Mouse (Mus musculus) forebrain, embryonic 11.5 days (tissue): Measurements from ENCODE around the gene Noto. TPM values are rescaled to one million over a fixed set of nuclear protein-coding genes. Genes with fewer than 3 reads are reported as not detected.
"Not testable (repeated sequence)": the region's sequence is repeated elsewhere in the genome, so short reads cannot be mapped to it uniquely, and the experiment has no call there.

Experiments
- ATAC-seq: fragments of 200-750 bp; cut with Nextera tagmentation; replicated peaks from 2 replicates; pipeline ENCODE4 v1.8.0; 2017; ENCODE audit warnings: moderate TSS enrichment; ENCODE audit not compliant: low FRiP score
- DNase-seq: peaks from one replicate; pipeline ENCODE4 v3.0.0-alpha.2; 2017; ENCODE audit warnings: low spot score
- H3K27ac ChIP-seq: fragments of 300-500 bp; sonication (generic); 2 replicates; pipeline ENCODE4 v1.5.1; 2014; ENCODE audit warnings: low read depth, low read length
- H3K27me3 ChIP-seq: fragments of 300-500 bp; sonication (generic); 2 replicates; pipeline ENCODE4 v1.6.1; 2014; ENCODE audit warnings: mild to moderate bottlenecking, low read length, mixed read lengths; ENCODE audit not compliant: control insufficient read depth, insufficient read depth
- H3K36me3 ChIP-seq: fragments of 300-500 bp; sonication (generic); 2 replicates; pipeline ENCODE4 v1.6.1; 2014; ENCODE audit warnings: mild to moderate bottlenecking, low read length, moderate library complexity, mixed read lengths; ENCODE audit not compliant: control insufficient read depth, insufficient read depth
- H3K4me1 ChIP-seq: fragments of 300-500 bp; sonication (generic); replicated peaks from 2 replicates; pipeline ENCODE4 v1.6.1; 2014; ENCODE audit warnings: low read length, mixed read lengths; ENCODE audit not compliant: control insufficient read depth, insufficient read depth
- H3K4me2 ChIP-seq: fragments of 300-500 bp; sonication (generic); 2 replicates; pipeline ENCODE4 v1.6.1; 2014; ENCODE audit warnings: low read depth, mild to moderate bottlenecking, low read length, moderate library complexity, mixed read lengths; ENCODE audit not compliant: severe bottlenecking
- H3K4me3 ChIP-seq: fragments of 300-500 bp; sonication (generic); 2 replicates; pipeline ENCODE4 v1.5.1; 2014; ENCODE audit warnings: low read depth, low read length
- H3K9ac ChIP-seq: fragments of 300-500 bp; sonication (generic); 2 replicates; pipeline ENCODE4 v1.6.1; 2014; ENCODE audit warnings: low read length
- H3K9me3 ChIP-seq: fragments of 300-500 bp; sonication (generic); 2 replicates; pipeline ENCODE4 v1.6.1; 2016; ENCODE audit warnings: low read length, mixed read lengths; ENCODE audit not compliant: control insufficient read depth
- WGBS: fragments of 180-500 bp; shearing (Covaris S2); extraction: QIAGEN DNeasy Blood & Tissue Kit; methylation state at CpG from one replicate; pipeline ENCODE4 v1.1.7; 2014; 5-methylcytosine and 5-hydroxymethylcytosine counted together
- polyA plus RNA-seq: library from polyadenylated mRNA; unstranded; fragments of >200 nt; fragmentation: Nextera tagmentation; extraction: Ambion mirVana; gene quantifications from 2 replicates; pipeline ENCODE4 v1.2.1, GENCODE M21; 2014

Gene Noto
- polyA plus RNA-seq, 1 experiment from 2014 or later = not detected

DNA sequence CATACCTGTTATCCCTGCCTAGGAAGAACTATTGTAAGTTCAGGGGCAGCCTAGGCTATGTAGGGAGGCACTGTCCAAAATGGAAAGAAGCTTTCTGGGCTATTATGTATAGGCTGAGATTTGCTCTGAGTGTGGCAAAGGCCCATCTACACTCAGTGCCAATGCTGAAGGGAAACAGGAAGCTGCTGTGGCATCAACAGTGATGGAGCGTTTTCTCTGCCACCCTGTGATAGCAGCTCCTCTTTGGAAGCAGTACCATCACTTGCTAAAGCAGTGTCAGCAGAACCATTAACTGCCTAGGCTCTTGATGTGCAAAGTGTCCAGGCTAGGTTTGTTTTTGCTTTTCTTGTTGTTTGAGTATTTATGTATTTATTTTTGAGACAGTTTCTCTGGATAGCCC, 12.5 kb downstream of the Noto start:
- 86% methylated on average over 1 of the region's 1 CpGs for WGBS
- ATAC-seq (no peak), DNase-seq (no peak)

DNA sequence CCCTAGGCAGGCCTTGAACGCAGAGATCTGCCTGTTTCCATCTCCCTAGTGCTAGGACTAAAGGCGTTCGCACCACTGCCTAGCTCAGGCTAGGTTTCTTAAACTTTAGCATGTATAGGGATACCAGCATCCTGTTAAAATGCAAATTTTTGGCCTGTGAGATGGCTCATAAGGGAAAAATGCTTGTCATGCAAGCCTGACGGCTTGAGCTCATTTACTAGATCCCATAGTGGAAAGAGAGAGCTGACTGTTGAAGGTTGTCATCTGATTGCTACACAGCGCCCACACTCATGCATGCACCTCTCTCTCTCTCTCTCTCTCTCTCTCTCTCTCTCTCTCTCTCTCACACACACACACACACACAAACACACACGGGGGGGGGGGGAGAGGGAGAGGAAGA, 12.9 kb downstream of the Noto start:
- ATAC-seq = no peak
- 93% methylated on average over 5 of the region's 6 CpGs for WGBS
- Histone ChIP-seq H3K9me3 (no peaks in the 10 kb centered on the region), H3K27ac (no peak overlapping the region), H3K4me3 (no peak overlapping the region), H3K27me3 (no peaks in the 10 kb centered on the region), H3K4me1 (no peaks in the 10 kb centered on the region), H3K4me2 (no peak overlapping the region), H3K36me3 (no peaks in the 10 kb centered on the region; the same call in 1 of the 2 replicates), H3K9ac (no peak overlapping the region)
- no peak for DNase-seq

More for the DNA sequence above, 12.5 kb downstream of the Noto start:
- no peak overlapping the region for H3K9ac ChIP-seq
- no peak overlapping the region for H3K4me2 ChIP-seq
- H3K36me3 ChIP-seq = no peaks in the 10 kb centered on the region; the same call in 1 of the 2 replicates
- no peaks in the 10 kb centered on the region for H3K4me1 ChIP-seq
- H3K27me3 ChIP-seq = no peaks in the 10 kb centered on the region
- H3K9me3 ChIP-seq = no peaks in the 10 kb centered on the region
- no peak overlapping the region for H3K27ac ChIP-seq
- no peak overlapping the region for H3K4me3 ChIP-seq

DNA sequence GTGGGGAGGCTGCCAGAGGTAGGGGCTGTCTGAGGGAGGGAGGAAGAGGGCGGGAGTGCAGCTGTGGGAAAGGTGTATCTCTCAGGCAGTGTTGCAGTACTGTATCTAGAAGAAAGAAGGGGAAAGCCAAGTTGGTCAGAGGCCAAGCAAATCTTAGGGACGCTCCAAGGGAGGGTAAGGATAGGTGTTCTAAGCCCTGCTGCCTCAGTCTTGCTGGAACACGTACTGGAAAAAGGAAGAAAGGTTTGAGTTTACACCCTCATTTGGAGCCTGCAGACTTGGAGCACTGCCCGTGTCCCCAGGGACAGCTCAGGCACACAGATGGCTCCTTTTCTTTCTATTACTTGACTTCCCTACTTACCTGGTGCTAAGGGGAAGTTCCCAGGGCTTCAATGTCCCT, 17.5 kb downstream of the Noto start:
- Histone ChIP-seq H3K27me3 (no peaks in the 10 kb centered on the region), H3K4me1 (no peaks in the 10 kb centered on the region), H3K9ac (no peak overlapping the region), H3K27ac (no peak overlapping the region), H3K4me3 (no peak overlapping the region), H3K4me2 (no peak overlapping the region), H3K36me3 (no peaks in the 10 kb centered on the region; the same call in 1 of the 2 replicates), H3K9me3 (no peaks in the 10 kb centered on the region)
- ATAC-seq = no peak
- no peak for DNase-seq
- 94% methylated on average over 4 of the region's 4 CpGs for WGBS

DNA sequence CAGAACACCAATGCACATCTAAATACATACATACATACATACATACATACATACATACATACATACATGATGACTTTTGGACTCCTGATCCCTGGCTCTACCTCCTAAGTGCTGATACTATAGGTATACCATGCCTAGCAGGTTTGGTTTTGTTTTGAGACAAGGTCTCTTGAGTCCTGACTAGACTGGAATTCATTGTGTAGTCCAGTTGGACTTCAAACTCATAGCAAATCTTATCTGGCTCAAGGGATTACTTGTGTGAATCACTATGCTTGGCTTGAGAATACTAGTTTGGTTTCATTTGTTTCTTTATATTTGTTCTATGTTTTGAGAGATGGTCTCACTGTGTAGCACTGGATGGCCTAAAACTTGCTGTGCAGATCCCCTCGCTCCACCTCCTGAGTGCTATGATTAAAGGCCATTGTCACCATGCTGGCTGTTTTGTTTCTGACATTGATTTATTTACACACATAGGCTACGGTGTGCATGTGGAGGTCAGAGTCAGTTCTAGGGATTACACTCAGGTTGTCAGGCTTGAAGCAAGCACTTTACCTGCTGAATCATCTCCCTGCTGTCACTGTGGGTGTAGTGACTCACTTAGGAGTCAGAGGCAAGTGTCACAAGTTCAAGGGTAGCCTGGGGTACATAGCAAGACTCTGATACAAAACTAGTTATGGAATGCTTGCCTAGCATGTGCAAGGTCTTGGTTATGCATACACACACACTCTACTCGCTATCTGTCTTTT, 20.0 kb downstream of the Noto start:
- no peaks in the 10 kb centered on the region; the same call in 1 of the 2 replicates for H3K36me3 ChIP-seq
- 94% methylated on average over 3 of the region's 3 CpGs for WGBS
- H3K27ac ChIP-seq = no peak overlapping the region
- H3K4me2 ChIP-seq = no peak overlapping the region
- ATAC-seq = no peak
- no peaks in the 10 kb centered on the region for H3K4me1 ChIP-seq
- H3K4me3 ChIP-seq = no peak overlapping the region
- DNase-seq = no peak
- H3K9me3 ChIP-seq = no peaks in the 10 kb centered on the region
- no peaks in the 10 kb centered on the region for H3K27me3 ChIP-seq
- H3K9ac ChIP-seq = no peak overlapping the region

DNA sequence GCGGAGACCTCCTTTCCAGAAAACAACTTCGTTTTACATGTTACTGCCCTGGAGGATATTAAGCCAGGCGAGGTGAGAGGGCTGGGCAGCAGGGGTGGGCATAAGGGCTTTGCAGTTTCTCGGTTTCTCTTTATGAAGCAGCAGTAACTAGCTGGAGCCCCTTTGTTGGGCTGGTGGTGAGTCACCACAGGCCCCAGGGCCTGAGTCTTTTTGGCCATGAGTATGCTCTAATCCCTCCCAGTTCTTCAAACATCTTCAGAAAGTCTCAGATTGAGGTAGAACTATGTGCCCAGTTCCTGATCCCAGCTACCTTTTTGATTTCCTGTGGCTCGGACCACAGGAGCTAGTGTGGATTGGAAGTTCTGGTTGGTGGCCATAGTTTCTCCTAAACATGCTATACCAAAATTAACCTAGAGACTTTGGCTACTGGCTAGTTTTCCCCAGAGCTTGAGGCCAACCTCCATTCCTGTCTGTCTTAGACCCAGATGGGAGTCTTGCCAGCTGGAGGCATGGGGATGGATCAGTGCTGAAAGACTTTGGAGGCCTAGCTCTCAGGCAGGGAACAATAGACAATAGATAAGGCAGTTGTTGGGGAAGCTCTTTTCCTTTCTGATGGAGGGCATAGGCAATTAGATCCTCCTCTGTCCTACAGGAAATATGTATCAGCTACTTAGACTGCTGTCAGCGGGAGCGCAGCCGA, 20.7 kb downstream of the Noto start:
- 91% methylated on average over 8 of the region's 8 CpGs for WGBS
- H3K36me3 ChIP-seq = no peaks in the 10 kb centered on the region; the same call in 1 of the 2 replicates
- H3K27me3 ChIP-seq = no peaks in the 10 kb centered on the region
- ATAC-seq (no peak), DNase-seq (no peak)
- no peak overlapping the region for H3K4me3 ChIP-seq
- no peak overlapping the region for H3K9ac ChIP-seq
- no peaks in the 10 kb centered on the region for H3K9me3 ChIP-seq
- H3K4me1 ChIP-seq = no peaks in the 10 kb centered on the region
- H3K4me2 ChIP-seq = no peak overlapping the region
- H3K27ac ChIP-seq = no peak overlapping the region

DNA sequence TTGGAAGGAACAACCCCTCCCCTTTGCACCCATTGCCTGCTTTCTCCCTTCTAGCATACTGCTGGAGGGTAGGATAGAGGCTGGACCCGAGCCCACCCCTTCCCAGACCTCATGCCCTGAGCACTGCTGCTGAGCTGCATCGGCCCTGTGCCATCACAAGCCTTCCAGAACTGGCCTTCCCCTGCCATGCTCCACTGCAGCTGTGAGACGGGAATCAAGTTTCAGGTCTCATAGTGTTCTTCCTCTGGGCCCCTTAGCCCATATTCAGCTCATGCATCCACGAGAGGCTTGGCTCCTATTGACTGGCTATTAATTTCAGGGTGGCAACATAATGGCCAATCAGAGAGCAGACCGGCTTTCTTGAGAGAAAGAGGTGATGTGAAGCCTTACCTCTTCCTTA, 21.6 kb downstream of the Noto start:
- ATAC-seq = no peak
- H3K4me1 ChIP-seq = no peaks in the 10 kb centered on the region

DNA sequence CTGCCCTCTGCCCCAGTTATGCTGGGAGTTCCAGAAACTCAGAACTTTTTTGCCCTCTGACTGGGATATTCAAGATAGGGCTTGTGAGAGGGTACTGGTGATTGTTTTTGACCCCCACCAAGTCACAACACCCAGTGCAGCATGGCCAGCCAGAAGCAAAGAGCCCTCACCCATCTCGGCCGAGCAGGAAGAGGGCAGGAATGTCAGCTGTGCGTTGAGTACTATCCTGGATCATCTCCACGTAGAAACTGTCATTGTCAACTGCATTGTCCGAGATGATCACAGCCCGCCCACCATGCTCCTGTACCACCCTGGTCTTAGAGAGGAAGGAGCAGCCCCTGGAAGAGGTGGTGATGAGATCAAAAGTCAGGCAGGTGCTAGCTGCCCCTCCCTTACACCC, 23.7 kb downstream of the Noto start:
- H3K27ac ChIP-seq = no peak overlapping the region
- no peaks in the 10 kb centered on the region for H3K9me3 ChIP-seq
- no peak for ATAC-seq
- 94% methylated on average over 6 of the region's 6 CpGs for WGBS
- no peaks in the 10 kb centered on the region for H3K36me3 ChIP-seq
- no peak overlapping the region for H3K9ac ChIP-seq
- no peak for DNase-seq
- no peaks in the 10 kb centered on the region for H3K27me3 ChIP-seq
- H3K4me2 ChIP-seq = no peak overlapping the region
- no peak overlapping the region for H3K4me3 ChIP-seq
- H3K4me1 ChIP-seq = no peaks in the 10 kb centered on the region

More for the DNA sequence above, 21.6 kb downstream of the Noto start:
- Histone ChIP-seq H3K27me3 (no peaks in the 10 kb centered on the region), H3K4me3 (no peak overlapping the region), H3K36me3 (no peaks in the 10 kb centered on the region; the same call in 1 of the 2 replicates), H3K9ac (no peak overlapping the region), H3K4me2 (no peak overlapping the region), H3K9me3 (no peaks in the 10 kb centered on the region), H3K27ac (no peak overlapping the region)
- no peak for DNase-seq
- 86% methylated on average over 5 of the region's 5 CpGs for WGBS

DNA sequence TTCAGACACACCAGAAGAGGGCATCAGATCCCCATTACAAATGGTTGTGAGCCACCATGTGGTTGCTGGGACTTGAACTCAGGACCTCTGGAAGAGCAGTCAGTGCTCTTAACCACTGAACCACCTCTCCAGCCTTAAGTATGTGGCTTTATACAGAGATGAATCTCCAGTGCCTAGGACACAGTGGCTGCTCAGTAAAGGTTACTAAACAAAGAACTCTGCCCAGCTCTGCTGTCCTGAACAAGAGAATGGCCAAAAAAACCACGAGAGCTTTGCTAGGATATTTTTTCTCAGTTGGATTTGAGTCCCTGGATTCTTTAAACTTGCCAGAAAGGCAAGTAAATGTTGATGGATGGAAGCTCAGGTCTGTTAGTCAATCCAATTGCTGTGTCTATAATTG, 26.5 kb downstream of the Noto start:
- not testable (repeated sequence) for H3K36me3 ChIP-seq, ATAC-seq, H3K27me3 ChIP-seq, H3K9ac ChIP-seq, H3K4me3 ChIP-seq, DNase-seq, H3K27ac ChIP-seq, H3K9me3 ChIP-seq
- Histone ChIP-seq H3K4me1 (peaks cover 10% of the 10 kb centered on the region), H3K4me2 (peak overlapping the region; percentile 82; the same call in 1 of the 2 replicates)
- WGBS = 67% methylated on average over 1 of the region's 1 CpGs
